In genomic region chr1:36254635-36255360, GRCm38 (mm10) we compare ENCODE assay signal across 7 mouse cellular contexts. TPM values are rescaled to one million over a fixed set of nuclear protein-coding genes. Genes with fewer than 3 reads are reported as not detected.
DNase-seq lines count a peak whose midpoint lies in the region; ATAC-seq and TF ChIP-seq lines count a peak whose summit lies in the region.

No protein-coding gene starts in this region.

- no peak for TF ChIP-seq POLR2A in embryonic fibroblast, embryonic 13.5 days (IDR thresholded peaks at IDR 0.05; ENCODE audit: low read depth, low read length)
- no peak for TF ChIP-seq POLR2A in limb, embryonic 14.5 days (IDR thresholded peaks at IDR 0.05; ENCODE audit: borderline replicate concordance, extremely low read depth, insufficient read depth, insufficient read length)

- peak overlapping the region; percentile 35 for H3K4me2 ChIP-seq in hindbrain, embryonic 11.5 days (replicated peaks; ENCODE audit: low read depth, low read length)
- peak overlapping the region; percentile 38 for H3K4me2 ChIP-seq in limb, embryonic 14.5 days (replicated peaks; ENCODE audit: low read depth, low read length, severe bottlenecking)
- H3K4me2 ChIP-seq in neural tube, embryonic 12.5 days (replicated peaks): peak overlapping the region; percentile 45

- 9% methylated on average over 25 of the region's 25 CpGs for WGBS in hindbrain, embryonic 11.5 days
- WGBS in limb, embryonic 14.5 days: 13% methylated on average over 25 of the region's 25 CpGs
- whole genome bisulfite sequencing in neural tube, embryonic 12.5 days: 11% methylated on average over 25 of the region's 25 CpGs

- peak overlapping the region; percentile 16; the same call in 1 of the 2 replicates for H3K9ac ChIP-seq in hindbrain, embryonic 11.5 days (ENCODE audit: low read depth, low read length)
- 0 out of 2 replicates have a peak overlapping the region, but pooled peaks have one; percentile 28 for H3K9ac ChIP-seq in limb, embryonic 14.5 days (ENCODE audit: low read depth, low read length, severe bottlenecking)
- H3K9ac ChIP-seq in neural tube, embryonic 12.5 days: 0 out of 2 replicates have a peak overlapping the region, but pooled peaks have one; percentile 2

- no peak for DNase-seq in G1E (ENCODE audit: low spot score)
- peak; percentile 57 to 72 for DNase-seq in adrenal gland, postnatal 36 days
- DNase-seq in hindbrain, embryonic 11.5 days (ENCODE audit: low spot score): peak; percentile 77
- DNase-seq in limb, embryonic 14.5 days (ENCODE audit: low spot score): peak; percentile 25
- DNase-seq in T-cell, adult 2 months (ENCODE audit: low spot score): no peak

- H3K4me3 ChIP-seq in G1E (ENCODE audit: low read depth, low read length): no peak overlapping the region
- 0 out of 2 replicates have a peak overlapping the region, but pooled peaks have one; percentile 1 for H3K4me3 ChIP-seq in embryonic fibroblast, embryonic 13.5 days (ENCODE audit: insufficient read depth, low read length)
- H3K4me3 ChIP-seq in hindbrain, embryonic 11.5 days (ENCODE audit: low read depth, low read length): peak overlapping the region; percentile 14
- peak overlapping the region; percentile 13 for H3K4me3 ChIP-seq in limb, embryonic 14.5 days (replicated peaks; ENCODE audit: low read length)
- H3K4me3 ChIP-seq in neural tube, embryonic 12.5 days: 0 out of 2 replicates have a peak overlapping the region, but pooled peaks have one; percentile 5

- ATAC-seq in G1E (ENCODE audit: extremely low read depth, insufficient number of reproducible peaks, low FRiP score, poor library complexity, severe bottlenecking): no peak
- no peak for ATAC-seq in hindbrain, embryonic 11.5 days (ENCODE audit: low FRiP score)
- no peak for ATAC-seq in limb, embryonic 14.5 days (ENCODE audit: low FRiP score, low read depth)
- ATAC-seq in neural tube, embryonic 12.5 days (ENCODE audit: low FRiP score, low read depth): no peak

- H3K36me3 ChIP-seq in G1E (replicated peaks): no peaks in the 10 kb centered on the region
- no peaks in the 10 kb centered on the region for H3K36me3 ChIP-seq in hindbrain, embryonic 11.5 days (ENCODE audit: control insufficient read depth, insufficient read depth, low read length)
- no peaks in the 10 kb centered on the region for H3K36me3 ChIP-seq in limb, embryonic 14.5 days (ENCODE audit: control insufficient read depth, insufficient read depth, low read length)
- no peaks in the 10 kb centered on the region for H3K36me3 ChIP-seq in neural tube, embryonic 12.5 days

- peaks cover 10% of the 10 kb centered on the region for H3K27me3 ChIP-seq in G1E (ENCODE audit: insufficient read depth, low read length)
- peaks cover 3% of the 10 kb centered on the region; the same call in 1 of the 2 replicates for H3K27me3 ChIP-seq in hindbrain, embryonic 11.5 days (ENCODE audit: control insufficient read depth, insufficient read depth, low read length)
- H3K27me3 ChIP-seq in limb, embryonic 14.5 days (ENCODE audit: control insufficient read depth, insufficient read depth, low read length): no peaks in the 10 kb centered on the region
- H3K27me3 ChIP-seq in neural tube, embryonic 12.5 days (replicated peaks): peaks cover 3% of the 10 kb centered on the region; the same call in 1 of the 2 replicates

- peak; percentile 25; the same call in 1 of the 2 replicates for TF ChIP-seq CTCF in G1E (IDR thresholded peaks at IDR 0.05; ENCODE audit: low read depth, low read length)
- TF ChIP-seq CTCF in embryonic fibroblast, embryonic 13.5 days (IDR thresholded peaks at IDR 0.05; ENCODE audit: borderline replicate concordance, insufficient read depth, low read length): peak; percentile 70; the same call in 1 of the 2 replicates

- peaks cover 48% of the 10 kb centered on the region for H3K4me1 ChIP-seq in G1E (ENCODE audit: insufficient read depth, low read depth, low read length)
- H3K4me1 ChIP-seq in embryonic fibroblast, embryonic 13.5 days (ENCODE audit: control insufficient read depth, insufficient read depth, low read length): no peaks in the 10 kb centered on the region
- 0 out of 2 replicates have a peak, but pooled peaks cover 2% of the 10 kb centered on the region for H3K4me1 ChIP-seq in hindbrain, embryonic 11.5 days (replicated peaks; ENCODE audit: control insufficient read depth, insufficient read depth, low read length)
- peaks cover 9% of the 10 kb centered on the region; the same call in 1 of the 2 replicates for H3K4me1 ChIP-seq in limb, embryonic 14.5 days (ENCODE audit: control insufficient read depth, insufficient read depth, low read length)
- peaks cover 7% of the 10 kb centered on the region for H3K4me1 ChIP-seq in neural tube, embryonic 12.5 days

- H3K27ac ChIP-seq in embryonic fibroblast, embryonic 13.5 days (ENCODE audit: insufficient read depth, low read length): no peak overlapping the region
- H3K27ac ChIP-seq in hindbrain, embryonic 11.5 days (ENCODE audit: low read depth, low read length): no peak overlapping the region
- H3K27ac ChIP-seq in limb, embryonic 14.5 days (replicated peaks; ENCODE audit: low read depth, low read length): no peak overlapping the region
- no peak overlapping the region for H3K27ac ChIP-seq in neural tube, embryonic 12.5 days

- H3K9me3 ChIP-seq in G1E (replicated peaks): peaks cover 17% of the 10 kb centered on the region
- no peaks in the 10 kb centered on the region for H3K9me3 ChIP-seq in hindbrain, embryonic 11.5 days (ENCODE audit: control insufficient read depth, low read length)
- no peaks in the 10 kb centered on the region; the same call in 1 of the 2 replicates for H3K9me3 ChIP-seq in limb, embryonic 14.5 days (ENCODE audit: control insufficient read depth, low read length)
- H3K9me3 ChIP-seq in neural tube, embryonic 12.5 days: no peaks in the 10 kb centered on the region

RNA-seq across cellular contexts. Expression of gene Uggt1, which starts 10.3 kb away (rescaled TPM):
- total RNA-seq in G1E (2014; fragmentation: Nextera tagmentation) (97.4 and 117 TPM in 2 replicates), G1E (2017) (96.4 and 97.8 TPM in 2 replicates)
- 10.4 and 12.2 TPM in 2 replicates for polyA plus RNA-seq in G1E (2012)
- 10 to 100 TPM; 47.5 to 53.3 TPM for total RNA-seq in adrenal gland, postnatal 36 days (2021)
- polyA plus RNA-seq in embryonic fibroblast, embryonic 13.5 days (2011; ENCODE audit: insufficient read length, low read depth, missing spikeins): 110 and 125 TPM in 2 replicates
- 76.3 and 97.6 TPM in 2 replicates for polyA plus RNA-seq in hindbrain, embryonic 11.5 days (2014; fragmentation: Nextera tagmentation; extraction: Ambion mirVana)
- 28.2 and 30.8 TPM in 2 replicates for polyA plus RNA-seq in limb, embryonic 14.5 days (2012; rRNA removed)
- 72.0 and 74.3 TPM in 2 replicates for polyA plus RNA-seq in limb, embryonic 14.5 days (2014; fragmentation: Nextera tagmentation; extraction: Ambion mirVana)
- 53.1 and 54.8 TPM in 2 replicates for polyA plus RNA-seq in neural tube, embryonic 12.5 days (2016; fragmentation: Nextera tagmentation; extraction: Ambion mirVana)

RNA-seq across cellular contexts. Expression of gene Neurl3, which starts 19.7 kb away (rescaled TPM):
- total RNA-seq in G1E (2014; fragmentation: Nextera tagmentation) (140 and 142 TPM in 2 replicates), G1E (2017) (91.7 and 120 TPM in 2 replicates)
- polyA plus RNA-seq in G1E (2012): 35.1 and 38.7 TPM in 2 replicates
- total RNA-seq in adrenal gland, postnatal 36 days (2021): 1 to 10 TPM; 6.1 to 6.8 TPM
- 0.46 TPM in 1 of 2 replicates, not detected in the other for polyA plus RNA-seq in embryonic fibroblast, embryonic 13.5 days (2011; ENCODE audit: insufficient read length, low read depth, missing spikeins)
- 0.32 and 1.3 TPM in 2 replicates for polyA plus RNA-seq in hindbrain, embryonic 11.5 days (2014; fragmentation: Nextera tagmentation; extraction: Ambion mirVana)
- polyA plus RNA-seq in limb, embryonic 14.5 days (2012; rRNA removed): 3.0 and 3.7 TPM in 2 replicates
- 1.8 and 1.9 TPM in 2 replicates for polyA plus RNA-seq in limb, embryonic 14.5 days (2014; fragmentation: Nextera tagmentation; extraction: Ambion mirVana)
- 0.51 and 1.2 TPM in 2 replicates for polyA plus RNA-seq in neural tube, embryonic 12.5 days (2016; fragmentation: Nextera tagmentation; extraction: Ambion mirVana)

RNA-seq across cellular contexts. Expression of gene Arid5a, which starts 52.7 kb away (rescaled TPM):
- total RNA-seq in G1E (2014; fragmentation: Nextera tagmentation) (5.5 and 8.7 TPM in 2 replicates), G1E (2017) (8.2 and 8.4 TPM in 2 replicates)
- 32.1 and 33.6 TPM in 2 replicates for polyA plus RNA-seq in G1E (2012)
- total RNA-seq in adrenal gland, postnatal 36 days (2021): 1 to 10 TPM; 4.2 to 6.9 TPM
- 7.6 and 13.8 TPM in 2 replicates for polyA plus RNA-seq in embryonic fibroblast, embryonic 13.5 days (2011; ENCODE audit: insufficient read length, low read depth, missing spikeins)
- polyA plus RNA-seq in hindbrain, embryonic 11.5 days (2014; fragmentation: Nextera tagmentation; extraction: Ambion mirVana): 1.9 and 2.7 TPM in 2 replicates
- polyA plus RNA-seq in limb, embryonic 14.5 days (2012; rRNA removed): 7.1 and 9.1 TPM in 2 replicates
- 8.0 and 9.6 TPM in 2 replicates for polyA plus RNA-seq in limb, embryonic 14.5 days (2014; fragmentation: Nextera tagmentation; extraction: Ambion mirVana)
- 4.1 and 5.2 TPM in 2 replicates for polyA plus RNA-seq in neural tube, embryonic 12.5 days (2016; fragmentation: Nextera tagmentation; extraction: Ambion mirVana)

Comparison
In these comparisons a context has a peak if more than half of its experiments do, and no peak if none do; other contexts are left out.
1. DNase-seq: peak in adrenal gland, postnatal 36 days (2 of 2), hindbrain, embryonic 11.5 days (single experiment) and limb, embryonic 14.5 days (single experiment); none in G1E (single experiment) and T-cell, adult 2 months (single experiment).
2. Peak in every context shown above with its lines, with median percentiles within 50 percentile points of each other: H3K4me2 ChIP-seq and H3K9ac ChIP-seq.